Mouse (Mus musculus) C2C12 (cell line): ENCODE data around the gene Gm6583. TPM values are rescaled to one million over a fixed set of nuclear protein-coding genes. Genes with fewer than 3 reads are reported as not detected.
A peak's percentile ranks its signal among the peaks of the same experiment; 100 is the strongest.

Experiments used
- H3K27me3 ChIP-seq: one replicate; pipeline ENCODE4 v1.6.1; 2011; ENCODE audit not compliant: control insufficient read depth, insufficient read depth, insufficient read length
- H3K36me3 ChIP-seq: one replicate; pipeline ENCODE4 v1.6.1; 2011; ENCODE audit not compliant: control insufficient read depth, insufficient read depth
- H3K4me3 ChIP-seq: one replicate; pipeline ENCODE4 v1.5.1; 2011; ENCODE audit warnings: mild to moderate bottlenecking, control low read depth; ENCODE audit not compliant: poor library complexity, insufficient read depth, severe bottlenecking
- H3K79me2 ChIP-seq: one replicate; pipeline ENCODE4 v1.6.1; 2011; ENCODE audit not compliant: control insufficient read depth, insufficient read depth
- H3K79me3 ChIP-seq: one replicate; pipeline ENCODE4 v1.6.1; 2011; ENCODE audit warnings: low read depth, control low read depth
- H3ac ChIP-seq: one replicate; pipeline ENCODE3; 2011; ENCODE audit warnings: low read depth; ENCODE audit not compliant: control insufficient read depth, insufficient read length
- CEBPB ChIP-seq: IDR thresholded peaks from one replicate; pipeline ENCODE4 v1.6.1; 2011; ENCODE audit warnings: low read depth, mild to moderate bottlenecking, control low read depth, moderate library complexity
- CTCF ChIP-seq: IDR thresholded peaks from one replicate; pipeline ENCODE4 v1.5.1; 2011; ENCODE audit not compliant: control insufficient read depth, insufficient read depth, insufficient read length
- FOSL1 ChIP-seq: IDR thresholded peaks from one replicate; pipeline ENCODE4 v1.8.0; 2011; ENCODE audit warnings: mild to moderate bottlenecking, low read length; ENCODE audit not compliant: poor library complexity, insufficient read depth, severe bottlenecking
- MAX ChIP-seq: IDR thresholded peaks from one replicate; pipeline ENCODE4 v1.6.1; 2011; ENCODE audit warnings: mild to moderate bottlenecking, control low read depth
- MYOD1 ChIP-seq: IDR thresholded peaks from one replicate; pipeline ENCODE4 v1.6.1; 2011; ENCODE audit warnings: low read depth; ENCODE audit not compliant: control insufficient read depth, insufficient read length
- MYOG ChIP-seq: IDR thresholded peaks from one replicate; pipeline ENCODE4 v1.6.1; 2011; ENCODE audit not compliant: control insufficient read depth, insufficient read length; ENCODE audit errors: extremely low read depth
- USF1 ChIP-seq: IDR thresholded peaks from one replicate; pipeline ENCODE4 v1.6.1; 2011; ENCODE audit warnings: low read depth, mild to moderate bottlenecking, control low read depth, moderate library complexity
- polyA plus RNA-seq: library from polyadenylated mRNA; unstranded; fragments of >200 nt; fragmentation: generic; extraction: Trizol; gene quantifications from one replicate; pipeline ENCODE4 v1.2.1, GENCODE M21; 2012; ENCODE audit warnings: missing spikeins

Gene Gm6583
- polyA plus RNA-seq, 1 experiment = 0.04 TPM

DNA sequence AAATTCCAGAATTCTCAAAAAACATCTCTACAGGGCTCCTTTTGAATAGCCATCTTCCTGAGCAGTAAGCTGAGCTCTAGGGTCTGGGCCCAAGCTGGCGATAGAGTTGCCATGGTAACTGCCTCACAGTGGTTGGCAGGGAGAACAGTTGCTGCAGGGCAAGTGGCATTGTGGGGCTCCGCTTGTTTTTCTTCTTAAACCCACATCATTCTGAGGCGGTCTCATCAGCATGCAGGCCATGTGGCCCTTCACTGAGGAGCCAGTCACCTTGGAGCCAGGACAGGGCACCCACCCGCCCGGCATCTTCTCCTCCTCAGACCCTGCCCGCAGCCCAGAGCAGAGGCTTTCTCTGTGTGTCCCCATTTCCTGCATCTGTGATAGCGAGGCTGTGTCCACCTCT is 16.1 kb upstream of the Gm6583 start:
- no peak overlapping the region for H3K4me3 ChIP-seq
- H3K27me3 ChIP-seq = no peaks in the 10 kb centered on the region
- no peak for TF ChIP-seq FOSL1
- no peak for TF ChIP-seq USF1
- no peak for TF ChIP-seq MYOG
- TF ChIP-seq MYOD1 = no peak
- no peak for TF ChIP-seq CTCF
- H3ac ChIP-seq = no peak overlapping the region
- H3K79me2 ChIP-seq = peaks cover 18% of the 10 kb centered on the region
- peaks cover 29% of the 10 kb centered on the region for H3K36me3 ChIP-seq
- no peaks in the 10 kb centered on the region for H3K79me3 ChIP-seq

- Histone ChIP-seq H3K27me3 (no peaks in the 10 kb centered on the region), H3K79me3 (no peaks in the 10 kb centered on the region), H3ac (no peak overlapping the region), H3K79me2 (peaks cover 18% of the 10 kb centered on the region), H3K4me3 (no peak overlapping the region), H3K36me3 (peaks cover 31% of the 10 kb centered on the region)
- no peak for TF ChIP-seq MYOD1
- no peak for TF ChIP-seq FOSL1
- TF ChIP-seq CEBPB = no peak
- no peak for TF ChIP-seq CTCF
- no peak for TF ChIP-seq MAX
- TF ChIP-seq USF1 = no peak
- no peak for TF ChIP-seq MYOG
Measured at GRCm38 (mm10) chr5:112370236-112370813, 14.5 kb upstream of the Gm6583 start.

- Histone ChIP-seq H3K79me2 (peaks cover 18% of the 10 kb centered on the region), H3K27me3 (no peaks in the 10 kb centered on the region), H3K4me3 (no peak overlapping the region), H3K36me3 (peaks cover 30% of the 10 kb centered on the region), H3K79me3 (no peaks in the 10 kb centered on the region), H3ac (no peak overlapping the region)
- no peak for TF ChIP-seq USF1
- no peak for TF ChIP-seq MYOG
- TF ChIP-seq MAX = no peak
- TF ChIP-seq CTCF = no peak
- no peak for TF ChIP-seq CEBPB
- TF ChIP-seq MYOD1 = no peak
- TF ChIP-seq FOSL1 = no peak
Measured at GRCm38 (mm10) chr5:112369326-112369725, 13.5 kb upstream of the Gm6583 start.

DNA sequence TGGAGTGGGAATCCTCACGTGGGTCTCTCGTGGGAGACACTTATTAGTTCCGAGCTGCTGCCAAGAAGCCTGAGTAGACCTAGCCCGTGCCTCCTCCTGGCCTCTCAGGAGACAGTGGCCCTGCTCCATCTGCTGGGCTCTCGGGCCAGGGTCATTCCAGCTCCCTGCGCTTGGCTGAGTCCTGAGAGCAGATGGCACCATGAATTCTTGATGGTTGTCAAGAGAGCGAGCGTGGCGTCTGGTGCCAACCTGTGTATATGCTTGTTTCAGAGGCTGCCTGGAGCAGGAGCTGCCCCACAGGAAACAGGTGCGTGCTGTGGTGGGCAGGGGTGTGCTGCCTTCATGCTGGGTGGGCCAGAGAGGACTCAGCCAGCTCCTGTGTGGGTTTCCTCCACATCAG is 12.8 kb upstream of the Gm6583 start:
- TF ChIP-seq MYOG (no peak), MYOD1 (peak; percentile 47)
- Histone ChIP-seq H3K36me3 (peaks cover 25% of the 10 kb centered on the region), H3K4me3 (peak overlapping the region; percentile 16), H3K27me3 (no peaks in the 10 kb centered on the region), H3ac (peak overlapping the region; percentile 22), H3K79me2 (peaks cover 18% of the 10 kb centered on the region), H3K79me3 (no peaks in the 10 kb centered on the region)

GRCm38 (mm10) chr5:112367929-112368328 is 12.1 kb upstream of the Gm6583 start:
- H3K36me3 ChIP-seq = peaks cover 25% of the 10 kb centered on the region
- no peaks in the 10 kb centered on the region for H3K27me3 ChIP-seq
- no peaks in the 10 kb centered on the region for H3K79me3 ChIP-seq
- peak overlapping the region; percentile 16 for H3K4me3 ChIP-seq
- TF ChIP-seq MYOG = no peak
- TF ChIP-seq FOSL1 = peak; percentile 49
- TF ChIP-seq MAX = peak; percentile 71
- TF ChIP-seq CEBPB = no peak
- H3K79me2 ChIP-seq = peaks cover 18% of the 10 kb centered on the region
- H3ac ChIP-seq = no peak overlapping the region

- no peak for TF ChIP-seq MYOG
- no peak for TF ChIP-seq FOSL1
- no peak for TF ChIP-seq CEBPB
- no peak for TF ChIP-seq MYOD1
- TF ChIP-seq MAX = no peak
- no peak for TF ChIP-seq USF1
- TF ChIP-seq CTCF = no peak
- peaks cover 25% of the 10 kb centered on the region for H3K36me3 ChIP-seq
Measured at GRCm38 (mm10) chr5:112367338-112367737, 11.5 kb upstream of the Gm6583 start.

More at GRCm38 (mm10) chr5:112367338-112367737, 11.5 kb upstream of the Gm6583 start:
- Histone ChIP-seq H3K79me3 (no peaks in the 10 kb centered on the region), H3ac (no peak overlapping the region), H3K4me3 (no peak overlapping the region), H3K79me2 (peaks cover 18% of the 10 kb centered on the region), H3K27me3 (no peaks in the 10 kb centered on the region)
